Mouse (Mus musculus) small intestine, adult 2 months (tissue): Measurements from ENCODE around the gene Ankfn1. TPM values are rescaled to one million over a fixed set of nuclear protein-coding genes. Genes with fewer than 3 reads are reported as not detected.

Source experiments
- H3K27ac ChIP-seq: fragments of 200-500 bp; 2 replicates; pipeline ENCODE4 v1.5.1; 2012; ENCODE audit warnings: low read depth, low read length, control low read depth, inconsistent platforms; ENCODE audit not compliant: insufficient read depth
- H3K27me3 ChIP-seq: fragments of 200-500 bp; 2 replicates; pipeline ENCODE4 v1.6.1; 2012; ENCODE audit warnings: mild to moderate bottlenecking, moderate library complexity, low read length, inconsistent platforms; ENCODE audit not compliant: control insufficient read depth, insufficient read depth
- H3K36me3 ChIP-seq: fragments of 200-500 bp; 2 replicates; pipeline ENCODE4 v1.6.1; 2012; ENCODE audit warnings: mild to moderate bottlenecking, low read length, control low read depth, inconsistent platforms; ENCODE audit not compliant: control insufficient read depth, insufficient read depth
- H3K4me1 ChIP-seq: fragments of 200-500 bp; 2 replicates; pipeline ENCODE4 v1.6.1; 2012; ENCODE audit warnings: low read length, inconsistent platforms, mixed read lengths; ENCODE audit not compliant: control insufficient read depth, insufficient read depth, insufficient read length
- H3K4me3 ChIP-seq: fragments of 200-500 bp; 2 replicates; pipeline ENCODE4 v1.5.1; 2012; ENCODE audit warnings: low read depth, mild to moderate bottlenecking, control low read depth, inconsistent platforms, low read length, moderate library complexity
- CTCF ChIP-seq: fragments of 200-500 bp; IDR thresholded peaks from 2 replicates; pipeline ENCODE4 v1.5.1; 2012; ENCODE audit warnings: low read depth, mild to moderate bottlenecking, control low read depth, inconsistent platforms, low read length, moderate library complexity, mixed read lengths; ENCODE audit not compliant: insufficient replicate concordance, insufficient read length; ENCODE audit errors: extremely low read depth
- POLR2A ChIP-seq: fragments of 200-500 bp; IDR thresholded peaks from 2 replicates; pipeline ENCODE4 v1.6.1; 2012; ENCODE audit warnings: low read depth, mild to moderate bottlenecking, control low read depth, inconsistent platforms, low read length, moderate library complexity
- WGBS: fragments of 180-500 bp; shearing (Covaris S2); methylation state at CpG from one replicate; pipeline ENCODE4 v1.1.7; 2018; 5-methylcytosine and 5-hydroxymethylcytosine counted together
- polyA plus RNA-seq: library from polyadenylated mRNA; depleted of rRNA; stranded (reverse); fragments of >200 nt; gene quantifications from 2 replicates; pipeline ENCODE4 v1.2.3, GENCODE M21; 2012

Gene Ankfn1
- polyA plus RNA-seq, 1 experiment = 0.05 TPM

- WGBS = 55% methylated on average over 2 of the region's 2 CpGs
- no peaks in the 10 kb centered on the region for H3K36me3 ChIP-seq
- no peaks in the 10 kb centered on the region for H3K4me1 ChIP-seq
Measured at GRCm38 (mm10) chr11:89676922-89677321, 100.5 kb downstream of the Ankfn1 start.

GRCm38 (mm10) chr11:89673916-89674507 lies 103.4 kb downstream of the Ankfn1 start:
- no peaks in the 10 kb centered on the region for H3K36me3 ChIP-seq
- WGBS = 20% methylated on average over 1 of the region's 1 CpGs
- TF ChIP-seq CTCF = no peak
- no peak for TF ChIP-seq POLR2A
- H3K4me3 ChIP-seq = no peak overlapping the region
- no peaks in the 10 kb centered on the region for H3K4me1 ChIP-seq
- no peak overlapping the region for H3K27ac ChIP-seq
- no peaks in the 10 kb centered on the region for H3K27me3 ChIP-seq

More at GRCm38 (mm10) chr11:89676922-89677321, 100.5 kb downstream of the Ankfn1 start:
- TF ChIP-seq CTCF (no peak), POLR2A (no peak)
- no peaks in the 10 kb centered on the region for H3K27me3 ChIP-seq
- no peak overlapping the region for H3K4me3 ChIP-seq
- no peak overlapping the region for H3K27ac ChIP-seq

- Histone ChIP-seq H3K4me3 (no peak overlapping the region), H3K27me3 (no peaks in the 10 kb centered on the region), H3K4me1 (no peaks in the 10 kb centered on the region), H3K27ac (no peak overlapping the region), H3K36me3 (no peaks in the 10 kb centered on the region)
- WGBS = 46% methylated on average over 3 of the region's 3 CpGs
- TF ChIP-seq POLR2A (no peak), CTCF (no peak)
Measured at GRCm38 (mm10) chr11:89672510-89673085, 104.9 kb downstream of the Ankfn1 start.

GRCm38 (mm10) chr11:89665170-89665880 lies 112.1 kb downstream of the Ankfn1 start:
- Histone ChIP-seq H3K4me3 (no peak overlapping the region), H3K27me3 (no peaks in the 10 kb centered on the region), H3K4me1 (no peaks in the 10 kb centered on the region), H3K27ac (no peak overlapping the region), H3K36me3 (no peaks in the 10 kb centered on the region)
- no peak for TF ChIP-seq POLR2A
- no peak for TF ChIP-seq CTCF
- WGBS = 56% methylated on average over 14 of the region's 14 CpGs

- Histone ChIP-seq H3K36me3 (no peaks in the 10 kb centered on the region), H3K4me3 (no peak overlapping the region), H3K27ac (no peak overlapping the region), H3K27me3 (no peaks in the 10 kb centered on the region), H3K4me1 (no peaks in the 10 kb centered on the region)
- WGBS = 67% methylated on average over 3 of the region's 3 CpGs
- TF ChIP-seq POLR2A (no peak), CTCF (no peak)
Measured at GRCm38 (mm10) chr11:89659048-89659447, 118.4 kb downstream of the Ankfn1 start.

GRCm38 (mm10) chr11:89656556-89656955 lies 120.9 kb downstream of the Ankfn1 start:
- H3K36me3 ChIP-seq = no peaks in the 10 kb centered on the region
- H3K27ac ChIP-seq = no peak overlapping the region
- H3K4me3 ChIP-seq = no peak overlapping the region
- no peaks in the 10 kb centered on the region for H3K27me3 ChIP-seq
- TF ChIP-seq CTCF (no peak), POLR2A (no peak)
- H3K4me1 ChIP-seq = no peaks in the 10 kb centered on the region

- 78% methylated on average over 1 of the region's 1 CpGs for WGBS
- Histone ChIP-seq H3K4me1 (no peaks in the 10 kb centered on the region), H3K27ac (no peak overlapping the region), H3K27me3 (no peaks in the 10 kb centered on the region), H3K36me3 (no peaks in the 10 kb centered on the region), H3K4me3 (no peak overlapping the region)
- no peak for TF ChIP-seq POLR2A
- no peak for TF ChIP-seq CTCF
Measured at GRCm38 (mm10) chr11:89635740-89636139, 141.7 kb downstream of the Ankfn1 start.
